Mouse (Mus musculus) embryonic facial prominence, embryonic 12.5 days (tissue): ENCODE measurements around the gene Rab11a. TPM values are rescaled to one million over a fixed set of nuclear protein-coding genes. Genes with fewer than 3 reads are reported as not detected.
"Not testable (repeated sequence)": the region's sequence is repeated elsewhere in the genome, so short reads cannot be mapped to it uniquely, and the experiment has no call there.

ENCODE experiments used
- ATAC-seq: fragments of 200-750 bp; cut with Nextera tagmentation; 2 replicates; pipeline ENCODE4 v1.8.0; 2017; ENCODE audit not compliant: insufficient number of reproducible peaks, insufficient read depth, low FRiP score, low TSS enrichment
- H3K27ac ChIP-seq: fragments of 300-500 bp; sonication (generic); 2 replicates; pipeline ENCODE4 v1.5.1; 2016; ENCODE audit warnings: mild to moderate bottlenecking
- H3K27me3 ChIP-seq: fragments of 300-500 bp; sonication (generic); 2 replicates; pipeline ENCODE4 v1.6.1; 2016; ENCODE audit warnings: mild to moderate bottlenecking, moderate library complexity
- H3K36me3 ChIP-seq: fragments of 300-500 bp; sonication (generic); 2 replicates; pipeline ENCODE4 v1.6.1; 2016; ENCODE audit warnings: mild to moderate bottlenecking
- H3K4me1 ChIP-seq: fragments of 300-500 bp; sonication (generic); 2 replicates; pipeline ENCODE4 v1.6.1; 2016
- H3K4me2 ChIP-seq: fragments of 300-500 bp; sonication (generic); replicated peaks from 2 replicates; pipeline ENCODE4 v1.6.1; 2016; ENCODE audit warnings: mild to moderate bottlenecking, moderate library complexity
- H3K4me3 ChIP-seq: fragments of 300-500 bp; sonication (generic); 2 replicates; pipeline ENCODE4 v1.5.1; 2016; ENCODE audit warnings: mild to moderate bottlenecking
- H3K9ac ChIP-seq: fragments of 300-500 bp; sonication (generic); 2 replicates; pipeline ENCODE4 v1.6.1; 2016; ENCODE audit warnings: mild to moderate bottlenecking, moderate library complexity
- H3K9me3 ChIP-seq: fragments of 300-500 bp; sonication (generic); 2 replicates; pipeline ENCODE4 v1.6.1; 2016; ENCODE audit warnings: mild to moderate bottlenecking, moderate library complexity
- WGBS: fragments of 180-500 bp; shearing (Covaris S2); methylation state at CpG from one replicate; pipeline ENCODE4 v1.1.7; 2016; 5-methylcytosine and 5-hydroxymethylcytosine counted together
- microRNA-seq: library from miRNA; unstranded; fragments of <30 nt; microRNA quantifications from one replicate; pipeline ENCODE4, GENCODE M21; 2017
- polyA plus RNA-seq: library from polyadenylated mRNA; unstranded; fragments of >200 nt; fragmentation: Nextera tagmentation; extraction: Ambion mirVana; gene quantifications from 2 replicates; pipeline ENCODE4 v1.2.1, GENCODE M21; 2016

Gene Rab11a
- polyA plus RNA-seq, 1 experiment from 2014 or later, result 283 TPM

- no peak overlapping the region for H3K4me3 ChIP-seq
- H3K27ac ChIP-seq, result no peak overlapping the region
- WGBS, result 88% methylated on average over 2 of the region's 2 CpGs
- H3K9ac ChIP-seq, result no peak overlapping the region
- H3K9me3 ChIP-seq, result no peaks in the 10 kb centered on the region
- H3K4me2 ChIP-seq, result no peak overlapping the region
- H3K27me3 ChIP-seq, result no peaks in the 10 kb centered on the region
- peaks cover 16% of the 10 kb centered on the region; the same call in 1 of the 2 replicates for H3K36me3 ChIP-seq
- H3K4me1 ChIP-seq, result peaks cover 6% of the 10 kb centered on the region; the same call in 1 of the 2 replicates
- ATAC-seq, result no peak
Observed at GRCm38 (mm10) chr9:64690771-64691170, 46.8 kb downstream of the Rab11a start.

- 57% methylated on average over 1 of the region's 1 CpGs for WGBS
- Histone ChIP-seq H3K27ac (no peak overlapping the region), H3K4me2 (no peak overlapping the region), H3K27me3 (no peaks in the 10 kb centered on the region), H3K9ac (no peak overlapping the region), H3K36me3 (no peaks in the 10 kb centered on the region), H3K4me1 (peaks cover 6% of the 10 kb centered on the region; the same call in 1 of the 2 replicates), H3K4me3 (no peak overlapping the region), H3K9me3 (no peaks in the 10 kb centered on the region)
- no peak for ATAC-seq
Observed at GRCm38 (mm10) chr9:64688015-64688394, 49.6 kb downstream of the Rab11a start.

DNA sequence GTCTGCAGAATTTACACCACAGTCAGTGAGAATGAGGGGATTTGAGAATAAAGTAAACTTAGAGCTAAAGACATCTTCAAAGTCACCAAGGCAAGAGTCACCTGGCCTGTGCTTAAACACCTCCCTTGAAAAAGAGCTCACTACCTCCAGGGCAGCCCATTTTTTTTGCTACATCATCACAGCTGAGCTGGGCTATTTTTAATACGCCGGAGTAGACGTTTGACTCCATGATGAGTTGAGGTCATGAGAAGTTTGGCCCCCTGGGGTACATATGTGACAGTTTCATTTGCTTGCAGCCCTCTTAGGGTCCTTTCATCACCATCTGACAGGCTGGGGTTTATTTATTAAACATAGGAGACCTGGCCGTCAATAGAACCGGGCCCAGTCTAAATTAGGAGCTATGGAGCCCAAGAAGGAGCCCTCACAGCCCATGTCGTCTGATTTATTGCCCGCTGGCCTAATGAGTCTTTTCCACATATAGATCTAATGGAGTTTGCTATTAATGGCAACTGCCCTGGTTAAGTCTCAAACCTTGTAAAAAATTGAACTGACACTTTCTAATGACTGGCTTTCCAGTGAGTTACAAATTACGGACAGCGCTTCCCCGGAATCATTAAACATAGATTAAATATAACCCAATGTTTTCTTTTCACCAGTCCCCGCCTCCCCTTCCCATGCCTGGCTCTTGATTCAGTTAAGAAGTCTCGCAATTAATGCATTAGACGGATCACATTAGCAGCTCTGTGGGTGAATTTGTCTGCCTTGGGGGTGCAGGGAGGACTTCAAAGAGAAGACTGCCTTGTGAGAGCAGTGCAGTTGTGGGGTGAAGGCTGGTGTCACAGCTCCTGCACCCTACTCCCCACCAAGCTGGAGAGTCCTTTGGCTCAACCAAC lies 50.2 kb downstream of the Rab11a start:
- Histone ChIP-seq H3K4me3 (no peak overlapping the region), H3K27me3 (no peaks in the 10 kb centered on the region), H3K9ac (no peak overlapping the region), H3K4me2 (no peak overlapping the region), H3K27ac (no peak overlapping the region), H3K9me3 (no peaks in the 10 kb centered on the region), H3K36me3 (no peaks in the 10 kb centered on the region), H3K4me1 (peaks cover 6% of the 10 kb centered on the region; the same call in 1 of the 2 replicates)
- 64% methylated on average over 13 of the region's 13 CpGs for WGBS
- no peak for ATAC-seq

- not testable (repeated sequence) for H3K36me3 ChIP-seq, H3K4me3 ChIP-seq, H3K27me3 ChIP-seq, ATAC-seq, H3K27ac ChIP-seq, H3K4me2 ChIP-seq, H3K9ac ChIP-seq, H3K4me1 ChIP-seq, H3K9me3 ChIP-seq
- 50% methylated on average over 6 of the region's 11 CpGs for WGBS
Observed at GRCm38 (mm10) chr9:64671341-64672319, 65.9 kb downstream of the Rab11a start.

DNA sequence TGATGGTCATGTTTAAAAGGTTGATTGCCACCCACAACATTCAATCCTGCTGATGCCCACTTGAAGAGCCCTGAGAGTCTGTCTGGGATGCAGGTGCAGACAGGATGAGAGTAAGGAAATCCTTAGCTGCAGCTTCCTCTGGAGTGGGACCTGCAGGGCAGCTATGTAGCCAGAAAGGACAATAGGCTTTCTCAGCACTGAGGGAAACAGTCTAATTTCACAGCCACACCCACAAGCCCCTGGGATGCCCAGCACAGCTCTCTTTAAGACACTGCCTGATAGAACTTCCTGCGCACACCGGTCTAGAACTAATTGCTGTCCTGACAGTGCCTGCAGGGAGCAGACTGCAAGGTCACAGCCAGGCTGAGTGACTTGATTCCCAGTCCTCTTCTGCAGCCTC lies 69.6 kb downstream of the Rab11a start:
- no peak overlapping the region for H3K27ac ChIP-seq
- H3K4me2 ChIP-seq, result no peak overlapping the region
- no peaks in the 10 kb centered on the region for H3K36me3 ChIP-seq
- no peaks in the 10 kb centered on the region for H3K4me1 ChIP-seq
- no peak overlapping the region for H3K4me3 ChIP-seq
- H3K9me3 ChIP-seq, result no peaks in the 10 kb centered on the region
- WGBS, result 54% methylated on average over 2 of the region's 2 CpGs
- no peak for ATAC-seq
- H3K9ac ChIP-seq, result no peak overlapping the region
- no peaks in the 10 kb centered on the region; the same call in 1 of the 2 replicates for H3K27me3 ChIP-seq

DNA sequence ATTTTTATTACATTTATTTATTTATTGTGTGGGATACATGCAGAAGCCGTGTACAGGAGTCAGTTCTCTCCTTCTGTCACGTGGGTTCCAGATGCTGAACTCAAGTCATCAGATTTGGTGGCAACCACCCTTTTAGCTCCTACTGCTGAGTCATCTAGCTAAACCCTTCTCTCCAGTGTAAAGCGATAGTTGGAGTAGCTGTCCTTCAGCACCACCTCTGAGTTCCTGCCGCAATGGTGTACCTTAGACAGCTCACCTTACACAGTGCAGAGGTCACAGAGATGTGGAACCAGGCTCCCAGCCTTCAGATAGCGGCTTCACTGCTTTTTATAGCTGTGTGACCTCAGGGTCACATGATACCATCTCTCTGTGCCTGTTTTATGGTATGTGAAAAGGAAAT lies 70.0 kb downstream of the Rab11a start:
- Histone ChIP-seq H3K4me2 (no peak overlapping the region), H3K36me3 (no peaks in the 10 kb centered on the region), H3K9ac (no peak overlapping the region), H3K4me3 (no peak overlapping the region), H3K27me3 (no peaks in the 10 kb centered on the region; the same call in 1 of the 2 replicates), H3K4me1 (no peaks in the 10 kb centered on the region), H3K9me3 (no peaks in the 10 kb centered on the region), H3K27ac (no peak overlapping the region)
- ATAC-seq, result no peak
- 9% methylated on average over 5 of the region's 5 CpGs for WGBS

GRCm38 (mm10) chr9:64666549-64666948 lies 71.0 kb downstream of the Rab11a start:
- WGBS, result 27% methylated on average over 4 of the region's 4 CpGs
- Histone ChIP-seq H3K4me1 (no peaks in the 10 kb centered on the region), H3K9me3 (no peaks in the 10 kb centered on the region), H3K4me3 (no peak overlapping the region), H3K27me3 (no peaks in the 10 kb centered on the region; the same call in 1 of the 2 replicates), H3K36me3 (no peaks in the 10 kb centered on the region), H3K9ac (no peak overlapping the region), H3K4me2 (no peak overlapping the region), H3K27ac (no peak overlapping the region)
- no peak for ATAC-seq

Small RNA genes lying within 50 kb of the gene (microRNA-seq; reads per million reads assigned to microRNA genes)
- not detected for gene Gm47308

Other genes starting within 250 kb of the Rab11a start
- 10.0 and 10.8 TPM in 2 replicates for gene Dennd4a, start 73.6 kb upstream of the Rab11a start, polyA plus RNA-seq
- gene Slc24a1, start 213.8 kb upstream of the Rab11a start, polyA plus RNA-seq, result 0.04 and 0.05 TPM in 2 replicates
- 56.4 and 60.6 TPM in 2 replicates for gene Ints14, start 223.1 kb upstream of the Rab11a start, polyA plus RNA-seq